Mouse (Mus musculus) embryo, embryonic 11 days (tissue): ENCODE results near the gene Ccdc182.

ENCODE experiments used
- DNase-seq: peaks from one replicate; pipeline ENCODE4 v3.0.0-alpha.2; 2015

Ccdc182 gene

GRCm38 (mm10) chr11:88293631-88294393 is at the start of gene Ccdc182:
Ccdc182 (plus strand) TSS chr11:88294058.
- DNase-seq = no peak

DNA sequence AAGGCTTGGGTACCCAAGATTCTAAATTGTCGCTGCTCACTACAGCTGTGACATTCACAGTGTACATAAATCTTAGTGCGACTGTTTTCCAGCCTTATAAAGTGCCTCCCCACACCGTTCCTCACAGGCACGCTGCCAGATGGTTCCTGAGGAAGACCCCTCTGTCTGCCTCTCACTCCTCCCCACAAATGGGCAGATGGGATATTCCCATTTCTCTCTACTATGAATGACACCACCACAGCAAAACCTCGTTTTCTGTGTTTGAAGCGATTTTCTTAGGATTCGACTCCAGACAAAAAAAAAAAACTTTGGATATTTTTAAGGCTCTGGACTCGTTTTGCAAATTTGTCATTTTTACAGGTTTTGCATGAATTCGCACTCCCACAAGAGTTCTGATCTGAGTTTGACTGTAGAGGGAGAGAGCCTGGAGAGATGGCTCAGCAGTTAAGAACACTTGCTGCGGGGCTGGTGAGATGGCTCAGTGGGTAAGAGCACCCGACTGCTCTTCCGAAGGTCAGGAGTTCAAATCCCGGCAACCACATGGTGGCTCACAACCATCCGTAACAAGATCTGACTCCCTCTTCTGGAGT is 48.2 kb upstream of the Ccdc182 start:
- DNase-seq = no peak

DNA sequence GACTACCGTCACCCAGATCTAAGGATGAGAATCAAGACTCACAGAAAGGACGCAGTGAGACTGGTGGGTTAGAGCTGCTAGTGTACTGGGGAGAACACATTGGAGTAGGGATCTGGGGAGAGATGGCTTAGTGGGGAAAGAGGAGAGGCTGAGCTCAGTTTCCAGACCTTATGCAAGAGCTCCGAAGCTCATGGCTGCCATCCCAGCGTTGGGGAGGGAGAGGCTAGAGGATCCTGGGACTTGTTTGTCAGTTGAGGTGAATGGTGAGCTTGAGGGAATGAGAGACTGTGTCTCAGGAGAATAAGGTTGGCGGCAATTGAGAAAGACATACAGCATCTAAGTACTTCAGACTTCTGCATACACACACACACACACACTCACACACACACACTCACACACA is 45.2 kb upstream of the Ccdc182 start:
- DNase-seq = no peak

DNA sequence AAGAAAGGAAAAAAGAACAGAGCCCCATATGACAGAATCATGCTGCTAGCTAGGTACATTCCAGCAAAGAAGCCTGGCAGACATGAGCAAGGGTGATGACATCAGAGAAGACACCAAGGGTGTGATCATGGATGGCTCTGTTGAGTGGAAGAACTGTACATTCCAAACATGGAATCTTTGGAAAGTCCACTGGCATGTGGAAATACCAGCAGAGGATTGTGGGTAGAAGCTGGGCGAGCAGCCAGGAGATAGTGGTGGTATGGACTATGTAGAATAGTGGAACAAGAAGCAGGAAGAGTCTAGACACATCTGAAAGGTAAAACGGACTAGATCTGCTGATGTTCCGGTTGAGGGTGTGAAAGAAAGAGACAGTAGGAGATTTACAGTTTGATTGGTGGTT is 43.3 kb upstream of the Ccdc182 start:
- no peak for DNase-seq

GRCm38 (mm10) chr11:88251295-88251694 is 42.6 kb upstream of the Ccdc182 start:
- DNase-seq = no peak

GRCm38 (mm10) chr11:88251972-88252766 is 41.7 kb upstream of the Ccdc182 start:
- peak; percentile 90 for DNase-seq

DNA sequence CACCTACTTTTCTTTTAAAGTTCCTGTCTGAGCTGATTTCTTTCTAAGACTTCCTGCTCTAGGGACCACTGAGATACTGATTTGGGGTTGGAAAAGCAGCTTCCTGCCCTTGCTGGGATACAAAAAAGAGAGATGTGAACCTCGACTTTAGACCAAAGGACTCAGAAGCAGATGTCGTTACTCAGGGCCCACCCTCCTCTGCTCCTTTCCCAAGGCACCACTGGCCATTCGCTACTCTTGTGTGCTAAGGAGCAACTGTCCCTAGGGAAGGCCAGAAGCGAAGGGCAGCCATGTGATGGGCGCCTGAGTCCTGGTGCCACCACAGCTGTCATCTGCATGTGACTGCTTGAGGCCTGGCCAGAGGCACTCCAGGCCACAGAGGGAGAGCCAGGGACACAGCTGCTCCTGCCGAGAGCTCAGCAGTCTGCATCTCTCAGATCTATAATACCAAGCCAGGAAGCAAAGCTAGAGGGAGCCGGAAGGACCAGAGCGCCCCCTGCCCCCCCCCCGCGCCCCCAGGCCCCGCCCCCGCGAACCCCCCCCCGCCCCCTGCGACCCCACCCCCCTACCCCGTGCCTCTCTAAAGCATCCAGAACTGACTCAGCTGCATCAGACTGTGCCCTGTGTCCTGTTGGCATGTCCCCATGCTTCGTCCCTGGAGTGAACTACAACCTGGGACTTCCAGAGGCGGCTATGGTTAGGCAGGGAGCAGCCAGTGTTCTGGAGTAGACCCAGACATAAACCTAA is 40.9 kb upstream of the Ccdc182 start:
- peak; percentile 60 for DNase-seq

GRCm38 (mm10) chr11:88253514-88254167 is 40.2 kb upstream of the Ccdc182 start:
- DNase-seq = peak; percentile 56

- DNase-seq = no peak
These were observed 36.2 kb upstream of the Ccdc182 start for GRCm38 (mm10) chr11:88257700-88258099.

- no peak for DNase-seq
These were observed 35.6 kb upstream of the Ccdc182 start for GRCm38 (mm10) chr11:88258212-88258611.

DNA sequence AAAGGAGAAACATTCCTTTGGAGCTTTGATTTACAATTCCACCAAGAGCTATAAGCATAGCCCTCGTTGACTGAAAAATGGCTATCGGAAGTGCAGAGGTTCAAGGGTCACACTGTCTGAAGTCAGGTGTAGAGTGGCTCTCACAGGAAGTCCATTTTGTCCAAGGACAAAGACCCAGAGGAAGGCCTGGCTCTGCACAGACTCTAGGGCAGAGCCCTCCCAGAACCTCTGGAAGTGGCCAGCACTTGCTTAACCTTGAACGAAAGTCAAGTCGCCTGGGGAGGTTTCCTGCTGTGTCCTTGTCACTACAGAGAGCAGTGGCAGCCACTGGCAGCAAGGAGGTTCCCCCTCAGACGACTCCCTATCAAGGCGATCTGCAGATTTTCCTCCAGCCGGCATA is 33.4 kb upstream of the Ccdc182 start:
- no peak for DNase-seq

- DNase-seq = no peak
These were observed 29.0 kb upstream of the Ccdc182 start for GRCm38 (mm10) chr11:88264889-88265288.

- DNase-seq = no peak
These were observed 27.5 kb upstream of the Ccdc182 start for GRCm38 (mm10) chr11:88266311-88266710.

- DNase-seq = no peak
These were observed 22.0 kb upstream of the Ccdc182 start for GRCm38 (mm10) chr11:88271870-88272269.

DNA sequence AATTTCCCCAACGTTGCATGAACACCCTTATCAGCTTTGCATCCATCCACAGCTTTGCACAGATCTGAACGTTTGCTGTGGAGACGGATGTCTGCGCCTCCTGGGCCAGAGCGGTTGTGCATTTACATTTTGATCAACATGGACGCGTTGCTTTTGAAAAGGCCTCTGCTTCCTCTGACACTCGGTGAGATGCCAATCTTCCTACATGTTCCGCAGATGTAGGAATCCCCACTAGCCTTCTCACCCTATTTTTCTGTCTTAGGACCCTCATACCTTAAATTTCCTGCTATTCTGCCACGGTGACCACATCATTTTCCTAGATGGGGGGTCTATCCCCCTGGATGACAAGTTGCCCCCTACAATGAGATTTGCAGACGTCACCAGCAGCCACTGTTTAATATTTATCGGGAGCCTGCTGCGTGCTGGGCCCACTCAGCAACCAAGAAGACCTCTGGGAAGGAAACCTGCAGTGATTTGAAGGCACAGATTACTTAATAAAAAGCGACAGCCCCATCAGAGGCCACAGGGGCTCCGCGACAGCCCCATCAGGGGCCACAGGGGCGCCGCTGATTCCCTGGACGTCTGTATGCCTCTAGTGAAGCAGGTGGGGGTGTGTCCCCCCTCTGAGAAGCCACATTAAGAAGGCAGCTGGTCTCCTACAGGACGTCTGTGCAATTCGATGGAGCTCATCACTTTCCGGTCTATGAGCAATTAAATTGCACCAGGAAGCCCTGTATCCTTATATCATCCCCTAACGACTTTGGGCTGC is 19.6 kb upstream of the Ccdc182 start:
- peak; percentile 53 for DNase-seq

DNA sequence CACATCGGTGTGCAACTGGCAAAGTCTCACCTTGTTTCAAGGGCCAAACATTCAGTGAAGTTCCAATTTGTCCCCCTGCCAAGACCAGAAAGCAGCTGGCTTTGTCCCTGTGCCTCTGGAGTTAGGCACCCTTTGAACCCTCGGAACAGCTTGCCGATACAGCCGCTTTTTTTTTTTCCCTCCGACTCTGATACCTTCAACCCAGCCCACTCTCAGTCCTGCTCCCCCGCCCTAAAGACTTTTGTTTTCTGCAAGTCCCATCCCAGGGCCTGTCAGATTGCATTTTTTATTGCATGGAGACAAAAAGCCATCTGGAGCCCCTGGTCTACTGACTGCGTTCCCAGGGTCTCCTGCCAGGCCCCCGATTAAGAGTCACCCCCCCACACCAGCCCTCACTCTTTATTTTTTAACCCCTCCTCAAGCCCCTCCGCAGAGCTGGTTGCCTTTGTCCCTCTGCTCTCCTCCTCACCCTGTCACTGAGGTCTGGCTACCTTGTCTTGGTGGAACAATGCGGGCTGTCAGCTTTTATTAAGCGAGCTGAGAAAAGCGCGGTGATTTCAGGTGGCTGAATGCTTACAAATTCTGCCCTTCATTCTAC is 18.9 kb upstream of the Ccdc182 start:
- DNase-seq = peak; percentile 87

- no peak for DNase-seq
These were observed 17.9 kb upstream of the Ccdc182 start for GRCm38 (mm10) chr11:88275949-88276348.

DNA sequence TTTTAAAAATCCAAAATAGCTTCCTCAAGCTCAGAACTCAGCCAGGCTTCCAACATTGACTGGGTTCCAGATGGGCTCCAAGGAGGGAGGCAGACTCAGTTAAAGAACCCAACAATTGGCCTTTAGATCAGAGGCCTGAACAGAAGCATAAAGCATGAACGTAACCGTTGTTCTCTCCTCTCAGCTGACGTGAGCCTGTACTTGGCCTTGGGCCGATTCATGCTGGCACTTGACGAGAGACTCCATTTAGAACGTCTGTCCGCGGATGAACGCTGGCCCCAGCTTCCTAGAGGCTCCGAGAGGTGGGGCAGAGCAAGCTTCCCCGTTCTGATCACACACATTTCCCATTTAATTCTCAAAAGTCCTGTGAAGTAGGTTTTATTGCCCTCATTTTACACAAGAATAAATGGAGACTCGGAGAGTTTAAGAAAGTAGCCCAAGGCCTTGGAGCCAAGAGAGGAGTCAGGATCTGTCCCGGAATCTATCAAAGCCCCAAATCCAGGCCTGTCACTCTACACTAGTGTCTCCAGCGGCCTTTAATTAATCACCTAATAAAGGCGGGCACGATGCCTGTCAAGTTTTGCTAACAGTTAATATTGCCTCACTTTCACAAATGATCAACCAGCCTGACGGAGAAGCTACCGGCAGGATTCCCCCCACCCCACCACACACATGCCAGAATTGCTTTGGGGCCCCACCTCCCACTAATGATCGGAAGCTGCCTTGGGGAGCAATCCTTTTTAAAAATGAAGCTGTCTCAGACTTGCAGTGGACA is 17.1 kb upstream of the Ccdc182 start:
- peak; percentile 39 for DNase-seq

DNA sequence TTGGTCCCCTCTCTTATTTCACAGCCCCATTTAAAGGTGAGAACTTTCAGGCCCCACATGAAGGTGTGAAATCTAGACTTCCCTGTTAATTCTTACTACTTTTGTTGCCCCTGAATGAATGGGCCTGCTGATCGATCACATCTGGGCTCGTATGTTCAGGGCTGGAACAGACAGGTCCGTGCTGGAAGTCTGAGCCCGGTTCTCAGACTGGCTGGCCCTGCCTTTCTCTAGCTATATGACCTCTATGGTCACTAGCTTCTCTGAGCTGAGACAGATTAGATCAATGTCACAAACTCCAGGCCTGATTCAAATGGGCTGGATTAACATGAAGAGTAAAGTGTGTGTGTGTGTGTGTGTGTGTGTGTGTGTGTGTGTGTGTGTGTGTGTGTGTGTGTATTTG is 14.9 kb upstream of the Ccdc182 start:
- DNase-seq = no peak

DNA sequence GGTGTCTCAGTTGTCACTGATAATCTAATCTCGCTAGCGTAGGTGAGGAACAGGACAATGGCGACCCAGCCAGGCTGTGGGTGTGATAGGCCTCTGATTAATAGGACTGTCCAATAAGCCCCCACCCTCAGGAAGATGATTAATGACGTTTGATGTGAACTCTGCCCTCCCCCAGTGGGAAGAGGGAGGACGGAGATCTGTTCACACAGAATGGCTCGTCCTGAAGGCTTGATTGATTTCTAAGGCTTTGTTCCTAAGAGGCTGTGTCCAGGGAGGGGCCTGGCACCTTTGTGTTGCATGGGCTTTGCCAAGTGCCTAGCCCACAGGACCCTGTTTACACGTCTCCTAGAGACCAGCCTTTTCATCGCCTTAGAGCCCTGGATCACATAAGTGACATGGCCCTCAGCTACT is 13.4 kb upstream of the Ccdc182 start:
- peak; percentile 80 for DNase-seq
